Mouse (Mus musculus): Measurements from ENCODE around the gene Mapkbp1. TPM values are rescaled to one million over a fixed set of nuclear protein-coding genes. Genes with fewer than 3 reads are reported as not detected.

The Mapkbp1 gene
- polyA plus RNA-seq, 1 experiment from 2014 or later: 2.5 TPM

DNA sequence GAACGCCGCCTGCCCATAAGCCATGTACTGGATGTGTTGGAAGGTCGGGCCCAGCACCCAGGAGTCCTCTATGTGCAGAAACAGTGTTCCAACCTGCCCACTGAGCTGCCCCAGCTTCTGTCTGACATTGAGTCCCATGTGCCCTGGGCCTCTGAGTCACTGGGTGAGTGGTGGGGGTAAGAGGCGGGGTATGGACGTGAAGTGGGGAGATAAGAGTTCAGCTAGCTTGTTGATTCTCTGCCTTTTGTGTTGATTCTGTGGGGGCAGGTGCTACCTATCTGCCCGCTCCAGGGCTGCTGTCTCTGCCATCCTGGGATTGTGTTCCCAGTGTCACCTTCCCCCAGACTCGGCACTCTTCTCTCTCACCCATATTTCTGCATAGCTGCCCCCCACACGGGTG lies 57.9 kb downstream of the Mapkbp1 start:
- Histone ChIP-seq H3K27ac (replicated peaks; ENCODE audit: low read depth, low read length) (no peak overlapping the region), H3K9ac (replicated peaks; ENCODE audit: low read length) (no peak overlapping the region)
- DNase-seq (ENCODE audit: low spot score): no peak

DNA sequence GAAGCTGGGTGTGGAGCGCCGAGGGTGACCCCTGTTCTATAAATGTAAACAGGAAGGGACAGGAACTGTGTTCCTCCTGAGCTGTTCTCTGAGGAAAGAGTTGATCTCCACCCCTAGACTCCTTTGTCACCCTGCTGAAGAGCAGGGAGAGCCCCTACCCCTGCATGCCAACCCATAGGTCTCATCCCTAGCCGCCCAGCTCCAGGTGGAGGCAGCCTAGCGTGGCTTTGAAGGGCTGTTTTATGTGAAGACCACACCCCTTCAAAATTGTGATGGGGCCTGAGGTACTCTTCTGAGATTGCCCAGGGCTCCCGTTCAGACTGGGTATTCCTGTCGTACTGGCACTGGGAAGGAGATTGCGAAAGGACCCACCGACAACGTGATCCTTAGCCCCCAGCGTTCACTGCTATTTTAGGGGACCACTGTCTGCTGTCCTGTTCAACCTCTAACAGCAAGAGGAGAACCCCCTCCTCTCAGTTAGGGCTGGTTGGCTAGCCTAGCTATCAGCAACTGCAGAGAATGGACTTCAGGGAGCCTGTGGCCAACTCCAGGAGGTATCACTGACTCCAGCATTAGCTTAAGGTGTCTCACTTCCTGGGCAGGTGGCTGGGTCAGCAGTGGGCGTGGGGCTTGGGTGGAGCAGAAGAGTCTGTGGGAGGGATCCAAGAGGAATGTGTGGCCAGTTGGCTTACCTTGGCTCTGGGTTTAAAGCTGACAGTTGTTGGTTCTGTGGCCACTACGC lies 60.4 kb downstream of the Mapkbp1 start, which contains the start of gene Pla2g4b:
Gene Pla2g4b, plus strand, starts transcription at position 692 of the 742 bp plus-strand sequence.
- Histone ChIP-seq H3K9ac (replicated peaks; ENCODE audit: low read length) (no peak within 1 kb of the TSS), H3K27me3 (ENCODE audit: control insufficient read depth, insufficient read depth, low read length) (no peaks in the 10 kb centered on the region), H3K4me1 (ENCODE audit: control insufficient read depth, insufficient read depth, low read length) (no peaks in the 10 kb centered on the region), H3K27ac (replicated peaks; ENCODE audit: low read depth, low read length) (no peak within 1 kb of the TSS), H3K4me3 (ENCODE audit: low read depth, low read length) (no peak within 1 kb of the TSS), H3K36me3 (replicated peaks; ENCODE audit: control insufficient read depth, insufficient read depth, low read depth, low read length) (peaks cover 7% of the 10 kb centered on the region), H3K4me2 (ENCODE audit: low read depth, low read length) (no peak within 1 kb of the TSS), H3K9me3 (replicated peaks; ENCODE audit: control insufficient read depth, low read length) (no peaks in the 10 kb centered on the region)
- 87% methylated on average over 12 of the region's 12 CpGs for WGBS
- DNase-seq (ENCODE audit: low spot score): no peak
- ATAC-seq (replicated peaks; ENCODE audit: insufficient number of reproducible peaks, low FRiP score, low TSS enrichment, low read depth): no peak

More for the DNA sequence above, 57.9 kb downstream of the Mapkbp1 start:
- H3K4me2 ChIP-seq (ENCODE audit: low read depth, low read length): no peak overlapping the region
- no peak overlapping the region for H3K4me3 ChIP-seq (ENCODE audit: low read depth, low read length)
- H3K9me3 ChIP-seq (replicated peaks; ENCODE audit: control insufficient read depth, low read length): no peaks in the 10 kb centered on the region
- peaks cover 4% of the 10 kb centered on the region for H3K36me3 ChIP-seq (replicated peaks; ENCODE audit: control insufficient read depth, insufficient read depth, low read depth, low read length)
- WGBS: 87% methylated on average over 8 of the region's 8 CpGs
- ATAC-seq (replicated peaks; ENCODE audit: insufficient number of reproducible peaks, low FRiP score, low TSS enrichment, low read depth): no peak
- H3K27me3 ChIP-seq (ENCODE audit: control insufficient read depth, insufficient read depth, low read length): no peaks in the 10 kb centered on the region
- no peaks in the 10 kb centered on the region for H3K4me1 ChIP-seq (ENCODE audit: control insufficient read depth, insufficient read depth, low read length)

DNA sequence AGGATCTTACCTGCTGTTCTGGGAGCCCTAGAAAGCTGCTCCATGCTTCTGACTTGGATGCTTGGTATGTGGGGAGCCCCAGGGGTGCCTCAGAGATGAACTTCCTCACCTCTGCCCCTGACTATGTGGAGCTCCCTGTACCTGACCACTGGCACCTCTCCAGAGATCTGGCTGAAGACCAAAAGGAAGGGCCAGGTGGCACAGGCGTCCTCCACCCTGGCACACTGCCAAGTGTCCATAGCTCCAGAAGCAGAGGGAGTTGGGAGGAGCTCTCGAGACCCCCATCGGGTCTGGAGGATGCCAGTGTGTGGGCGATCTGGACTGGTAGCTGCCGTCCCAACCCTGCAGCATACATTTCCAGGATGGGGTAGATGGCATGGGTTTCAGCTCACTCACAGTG lies 61.2 kb downstream of the Mapkbp1 start:
- no peaks in the 10 kb centered on the region for H3K9me3 ChIP-seq (replicated peaks; ENCODE audit: control insufficient read depth, low read length)
- no peak for ATAC-seq (replicated peaks; ENCODE audit: insufficient number of reproducible peaks, low FRiP score, low TSS enrichment, low read depth)
- peaks cover 7% of the 10 kb centered on the region for H3K36me3 ChIP-seq (replicated peaks; ENCODE audit: control insufficient read depth, insufficient read depth, low read depth, low read length)
- 82% methylated on average over 5 of the region's 5 CpGs for WGBS
- H3K27ac ChIP-seq (replicated peaks; ENCODE audit: low read depth, low read length): no peak overlapping the region
- H3K27me3 ChIP-seq (ENCODE audit: control insufficient read depth, insufficient read depth, low read length): no peaks in the 10 kb centered on the region
- no peak overlapping the region for H3K9ac ChIP-seq (replicated peaks; ENCODE audit: low read length)
- no peak overlapping the region for H3K4me2 ChIP-seq (ENCODE audit: low read depth, low read length)
- DNase-seq (ENCODE audit: low spot score): no peak
- no peak overlapping the region for H3K4me3 ChIP-seq (ENCODE audit: low read depth, low read length)
- H3K4me1 ChIP-seq (ENCODE audit: control insufficient read depth, insufficient read depth, low read length): no peaks in the 10 kb centered on the region

DNA sequence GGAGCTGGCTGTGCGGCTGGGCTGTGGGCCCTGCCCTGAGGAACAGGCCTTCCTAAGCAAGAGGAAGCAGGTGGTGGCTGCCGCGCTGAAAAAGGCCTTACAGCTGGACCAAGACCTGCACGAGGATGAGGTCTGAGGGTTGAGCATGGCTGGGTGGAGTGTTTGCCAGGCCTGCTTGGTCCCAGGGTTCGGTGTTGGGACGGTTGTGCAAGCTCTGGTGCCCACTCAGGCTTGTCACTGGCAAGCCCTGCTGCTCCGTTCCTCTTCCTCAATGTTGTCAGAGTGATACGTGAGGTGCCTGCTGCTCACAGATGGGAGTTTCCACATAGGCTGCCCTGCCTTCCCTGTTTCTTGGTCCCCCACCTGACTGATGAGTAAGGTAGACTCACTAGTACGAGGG lies 65.2 kb downstream of the Mapkbp1 start:
- WGBS: 94% methylated on average over 9 of the region's 9 CpGs
- Histone ChIP-seq H3K27me3 (ENCODE audit: control insufficient read depth, insufficient read depth, low read length) (no peaks in the 10 kb centered on the region), H3K4me2 (ENCODE audit: low read depth, low read length) (no peak overlapping the region), H3K9me3 (replicated peaks; ENCODE audit: control insufficient read depth, low read length) (no peaks in the 10 kb centered on the region), H3K36me3 (replicated peaks; ENCODE audit: control insufficient read depth, insufficient read depth, low read depth, low read length) (peaks cover 6% of the 10 kb centered on the region), H3K27ac (replicated peaks; ENCODE audit: low read depth, low read length) (no peak overlapping the region), H3K9ac (replicated peaks; ENCODE audit: low read length) (no peak overlapping the region), H3K4me3 (ENCODE audit: low read depth, low read length) (no peak overlapping the region), H3K4me1 (ENCODE audit: control insufficient read depth, insufficient read depth, low read length) (no peaks in the 10 kb centered on the region)
- DNase-seq (ENCODE audit: low spot score) (no peak), ATAC-seq (replicated peaks; ENCODE audit: insufficient number of reproducible peaks, low FRiP score, low TSS enrichment, low read depth) (no peak)

DNA sequence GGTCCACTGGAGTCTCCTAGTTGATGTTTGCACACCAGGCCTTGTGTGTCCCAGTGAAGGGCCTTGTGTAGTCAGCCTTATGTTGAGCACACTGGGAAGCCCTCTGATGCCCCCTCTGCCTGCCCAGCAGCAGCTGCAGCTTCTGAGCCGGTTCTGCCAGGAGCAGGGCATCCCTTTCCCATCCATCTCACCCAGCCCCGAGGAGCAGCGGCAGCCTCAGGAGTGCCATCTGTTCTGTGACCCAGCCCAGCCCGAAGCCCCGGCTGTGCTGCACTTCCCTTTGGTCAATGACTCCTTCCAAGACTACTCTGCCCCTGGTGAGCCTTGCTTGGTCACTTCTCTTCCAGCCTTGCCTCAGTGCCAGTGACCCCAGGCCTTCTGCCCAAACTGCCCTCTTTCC lies 68.5 kb downstream of the Mapkbp1 start:
- H3K36me3 ChIP-seq (replicated peaks; ENCODE audit: control insufficient read depth, insufficient read depth, low read depth, low read length): peaks cover 3% of the 10 kb centered on the region; the same call in 1 of the 2 replicates

DNA sequence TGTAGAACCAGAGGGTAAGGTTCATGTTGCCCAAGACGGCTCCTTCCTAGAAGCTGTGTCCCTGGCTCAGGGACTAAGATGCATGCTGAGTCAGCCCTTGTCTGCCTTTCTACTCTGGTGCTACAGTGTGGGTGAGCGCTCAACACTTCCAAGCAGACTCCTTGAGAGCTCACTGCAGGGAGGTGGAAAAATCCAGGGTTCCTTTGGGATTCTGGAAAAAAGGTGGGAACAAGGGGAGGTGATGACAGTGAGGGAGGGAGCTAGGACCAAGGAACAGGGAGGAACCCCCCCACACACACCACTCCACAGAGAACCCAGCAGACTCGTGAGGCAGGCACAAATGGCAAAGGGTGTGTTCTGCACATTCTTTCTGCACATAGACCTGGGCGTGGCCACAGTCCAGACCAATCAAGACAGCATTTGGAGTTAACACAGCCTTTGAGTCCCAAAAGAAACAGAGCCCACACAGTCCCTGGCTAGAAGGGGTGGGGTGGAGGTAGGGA lies 71.7 kb downstream of the Mapkbp1 start:
- H3K4me3 ChIP-seq (ENCODE audit: low read depth, low read length): no peak overlapping the region
- no peak overlapping the region for H3K9ac ChIP-seq (replicated peaks; ENCODE audit: low read length)
- no peak overlapping the region for H3K27ac ChIP-seq (replicated peaks; ENCODE audit: low read depth, low read length)
- H3K9me3 ChIP-seq (replicated peaks; ENCODE audit: control insufficient read depth, low read length): no peaks in the 10 kb centered on the region
- H3K36me3 ChIP-seq (replicated peaks; ENCODE audit: control insufficient read depth, insufficient read depth, low read depth, low read length): peaks cover 3% of the 10 kb centered on the region; the same call in 1 of the 2 replicates
- ATAC-seq (replicated peaks; ENCODE audit: insufficient number of reproducible peaks, low FRiP score, low TSS enrichment, low read depth) (peak; percentile 14; the same call in 1 of the 2 replicates), DNase-seq (ENCODE audit: low spot score) (no peak)
- 53% methylated on average over 4 of the region's 4 CpGs for WGBS
- H3K4me2 ChIP-seq (ENCODE audit: low read depth, low read length): no peak overlapping the region
- no peaks in the 10 kb centered on the region for H3K4me1 ChIP-seq (ENCODE audit: control insufficient read depth, insufficient read depth, low read length)
- H3K27me3 ChIP-seq (ENCODE audit: control insufficient read depth, insufficient read depth, low read length): no peaks in the 10 kb centered on the region

More for the DNA sequence above, 68.5 kb downstream of the Mapkbp1 start:
- H3K4me2 ChIP-seq (ENCODE audit: low read depth, low read length): no peak overlapping the region
- WGBS: 91% methylated on average over 5 of the region's 5 CpGs
- no peaks in the 10 kb centered on the region for H3K9me3 ChIP-seq (replicated peaks; ENCODE audit: control insufficient read depth, low read length)
- DNase-seq (ENCODE audit: low spot score) (no peak), ATAC-seq (replicated peaks; ENCODE audit: insufficient number of reproducible peaks, low FRiP score, low TSS enrichment, low read depth) (no peak)
- no peak overlapping the region for H3K4me3 ChIP-seq (ENCODE audit: low read depth, low read length)
- H3K27ac ChIP-seq (replicated peaks; ENCODE audit: low read depth, low read length): no peak overlapping the region
- H3K9ac ChIP-seq (replicated peaks; ENCODE audit: low read length): no peak overlapping the region
- H3K4me1 ChIP-seq (ENCODE audit: control insufficient read depth, insufficient read depth, low read length): no peaks in the 10 kb centered on the region
- no peaks in the 10 kb centered on the region for H3K27me3 ChIP-seq (ENCODE audit: control insufficient read depth, insufficient read depth, low read length)

DNA sequence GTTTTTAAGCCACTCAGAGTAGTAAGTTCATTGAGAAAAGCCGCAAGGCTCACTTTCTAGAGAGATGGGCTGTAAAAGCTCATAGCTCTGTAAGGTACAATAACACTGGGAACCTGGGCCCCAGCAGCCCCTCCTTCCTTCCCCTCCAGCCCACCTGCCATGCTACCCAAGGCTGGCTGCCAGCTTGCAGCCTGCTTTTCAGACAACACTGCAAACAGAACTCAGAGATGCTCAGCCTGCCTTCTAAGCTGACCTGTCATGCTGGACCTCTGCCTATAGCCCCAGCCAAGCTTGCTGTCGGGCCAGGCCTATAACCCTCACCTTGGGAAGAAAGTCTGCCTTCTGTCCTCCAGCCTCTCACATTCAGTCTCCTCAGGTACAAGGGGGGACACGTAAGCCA lies 72.2 kb downstream of the Mapkbp1 start:
- ATAC-seq (replicated peaks; ENCODE audit: insufficient number of reproducible peaks, low FRiP score, low TSS enrichment, low read depth): no peak
- WGBS: 82% methylated on average over 3 of the region's 3 CpGs

More for the DNA sequence above, 72.2 kb downstream of the Mapkbp1 start:
- no peaks in the 10 kb centered on the region for H3K27me3 ChIP-seq (ENCODE audit: control insufficient read depth, insufficient read depth, low read length)
- peaks cover 3% of the 10 kb centered on the region; the same call in 1 of the 2 replicates for H3K36me3 ChIP-seq (replicated peaks; ENCODE audit: control insufficient read depth, insufficient read depth, low read depth, low read length)
- no peak overlapping the region for H3K4me3 ChIP-seq (ENCODE audit: low read depth, low read length)
- H3K27ac ChIP-seq (replicated peaks; ENCODE audit: low read depth, low read length): no peak overlapping the region
- no peak overlapping the region for H3K9ac ChIP-seq (replicated peaks; ENCODE audit: low read length)
- H3K4me2 ChIP-seq (ENCODE audit: low read depth, low read length): no peak overlapping the region
- no peaks in the 10 kb centered on the region for H3K9me3 ChIP-seq (replicated peaks; ENCODE audit: control insufficient read depth, low read length)
- DNase-seq (ENCODE audit: low spot score): no peak
- no peaks in the 10 kb centered on the region for H3K4me1 ChIP-seq (ENCODE audit: control insufficient read depth, insufficient read depth, low read length)
